Mouse (Mus musculus): ENCODE data around the gene Olfr961. TPM values are rescaled to one million over a fixed set of nuclear protein-coding genes. Genes with fewer than 3 reads are reported as not detected.
A peak's percentile ranks its signal among the peaks of the same experiment; 100 is the strongest.

The Olfr961 gene
- polyA plus RNA-seq, 1 experiment from 2014 or later, result not detected

GRCm38 (mm10) chr9:39679280-39679679, 34.4 kb downstream of the Olfr961 start:
- ATAC-seq (ENCODE audit: low read depth), result peak; percentile 58; the same call in 1 of the 2 replicates
- Histone ChIP-seq H3K4me2 (ENCODE audit: low read depth, low read length) (no peak overlapping the region), H3K27ac (ENCODE audit: low read depth, low read length) (no peak overlapping the region), H3K4me3 (ENCODE audit: low read depth, low read length) (no peak overlapping the region), H3K9me3 (ENCODE audit: control insufficient read depth, low read length) (no peaks in the 10 kb centered on the region), H3K4me1 (ENCODE audit: control insufficient read depth, insufficient read depth, low read length) (no peaks in the 10 kb centered on the region), H3K27me3 (ENCODE audit: control insufficient read depth, insufficient read depth, low read length) (no peaks in the 10 kb centered on the region), H3K9ac (replicated peaks; ENCODE audit: low read depth, low read length) (no peak overlapping the region), H3K36me3 (ENCODE audit: control insufficient read depth, insufficient read depth, low read length) (no peaks in the 10 kb centered on the region)
- 58% methylated on average over 2 of the region's 2 CpGs for WGBS

Other genes starting within 250 kb of the Olfr961 start
- not detected in 2 replicates for gene Olfr952, start 217.9 kb upstream of the Olfr961 start, polyA plus RNA-seq (2014; fragmentation: Nextera tagmentation; extraction: Ambion mirVana)
- not detected in 2 replicates for gene Olfr954, start 188.4 kb upstream of the Olfr961 start, polyA plus RNA-seq (2014; fragmentation: Nextera tagmentation; extraction: Ambion mirVana)
- not detected in 2 replicates for gene Olfr955, start 173.1 kb upstream of the Olfr961 start, polyA plus RNA-seq (2014; fragmentation: Nextera tagmentation; extraction: Ambion mirVana)
- not detected in 2 replicates for gene Olfr44, start 151.1 kb upstream of the Olfr961 start, polyA plus RNA-seq (2014; fragmentation: Nextera tagmentation; extraction: Ambion mirVana)
- gene Olfr957, start 129.3 kb upstream of the Olfr961 start, polyA plus RNA-seq (2014; fragmentation: Nextera tagmentation; extraction: Ambion mirVana), result not detected in 2 replicates
- not detected in 2 replicates for gene Olfr958, start 91.0 kb upstream of the Olfr961 start, polyA plus RNA-seq (2014; fragmentation: Nextera tagmentation; extraction: Ambion mirVana)
- gene Olfr959, start 69.5 kb upstream of the Olfr961 start, polyA plus RNA-seq (2014; fragmentation: Nextera tagmentation; extraction: Ambion mirVana), result not detected in 2 replicates
- 141 and 199 TPM in 2 replicates for gene AW551984, start 40.7 kb upstream of the Olfr961 start, polyA plus RNA-seq (2014; fragmentation: Nextera tagmentation; extraction: Ambion mirVana)
- gene Olfr148, start 34.4 kb upstream of the Olfr961 start, polyA plus RNA-seq (2014; fragmentation: Nextera tagmentation; extraction: Ambion mirVana), result not detected in 2 replicates
- gene Olfr960, start 23.7 kb upstream of the Olfr961 start, polyA plus RNA-seq (2014; fragmentation: Nextera tagmentation; extraction: Ambion mirVana), result not detected in 2 replicates
- not detected in 2 replicates for gene Olfr963, start 22.1 kb downstream of the Olfr961 start, polyA plus RNA-seq (2014; fragmentation: Nextera tagmentation; extraction: Ambion mirVana)
- gene Olfr149, start 62.0 kb downstream of the Olfr961 start, polyA plus RNA-seq (2014; fragmentation: Nextera tagmentation; extraction: Ambion mirVana), result not detected in 2 replicates
- gene Olfr965, start 66.3 kb downstream of the Olfr961 start, polyA plus RNA-seq (2014; fragmentation: Nextera tagmentation; extraction: Ambion mirVana), result not detected in 2 replicates
- not detected in 2 replicates for gene Olfr150, start 85.9 kb downstream of the Olfr961 start, polyA plus RNA-seq (2014; fragmentation: Nextera tagmentation; extraction: Ambion mirVana)
- gene Olfr967, start 101.2 kb downstream of the Olfr961 start, polyA plus RNA-seq (2014; fragmentation: Nextera tagmentation; extraction: Ambion mirVana), result not detected in 2 replicates
- gene Olfr968, start 138.2 kb downstream of the Olfr961 start, polyA plus RNA-seq (2014; fragmentation: Nextera tagmentation; extraction: Ambion mirVana), result not detected in 2 replicates
- not detected in 2 replicates for gene Olfr969, start 145.9 kb downstream of the Olfr961 start, polyA plus RNA-seq (2014; fragmentation: Nextera tagmentation; extraction: Ambion mirVana)
- not detected in 2 replicates for gene Olfr970, start 163.8 kb downstream of the Olfr961 start, polyA plus RNA-seq (2014; fragmentation: Nextera tagmentation; extraction: Ambion mirVana)
- gene Olfr971, start 191.8 kb downstream of the Olfr961 start, polyA plus RNA-seq (2014; fragmentation: Nextera tagmentation; extraction: Ambion mirVana), result not detected in 2 replicates
- gene Olfr972, start 221.3 kb downstream of the Olfr961 start, polyA plus RNA-seq (2014; fragmentation: Nextera tagmentation; extraction: Ambion mirVana), result not detected in 2 replicates

Data from neural tube, embryonic 14.5 days (tissue).